Mouse (Mus musculus): ENCODE data around the gene 4921536K21Rik.

Gene 4921536K21Rik

DNA sequence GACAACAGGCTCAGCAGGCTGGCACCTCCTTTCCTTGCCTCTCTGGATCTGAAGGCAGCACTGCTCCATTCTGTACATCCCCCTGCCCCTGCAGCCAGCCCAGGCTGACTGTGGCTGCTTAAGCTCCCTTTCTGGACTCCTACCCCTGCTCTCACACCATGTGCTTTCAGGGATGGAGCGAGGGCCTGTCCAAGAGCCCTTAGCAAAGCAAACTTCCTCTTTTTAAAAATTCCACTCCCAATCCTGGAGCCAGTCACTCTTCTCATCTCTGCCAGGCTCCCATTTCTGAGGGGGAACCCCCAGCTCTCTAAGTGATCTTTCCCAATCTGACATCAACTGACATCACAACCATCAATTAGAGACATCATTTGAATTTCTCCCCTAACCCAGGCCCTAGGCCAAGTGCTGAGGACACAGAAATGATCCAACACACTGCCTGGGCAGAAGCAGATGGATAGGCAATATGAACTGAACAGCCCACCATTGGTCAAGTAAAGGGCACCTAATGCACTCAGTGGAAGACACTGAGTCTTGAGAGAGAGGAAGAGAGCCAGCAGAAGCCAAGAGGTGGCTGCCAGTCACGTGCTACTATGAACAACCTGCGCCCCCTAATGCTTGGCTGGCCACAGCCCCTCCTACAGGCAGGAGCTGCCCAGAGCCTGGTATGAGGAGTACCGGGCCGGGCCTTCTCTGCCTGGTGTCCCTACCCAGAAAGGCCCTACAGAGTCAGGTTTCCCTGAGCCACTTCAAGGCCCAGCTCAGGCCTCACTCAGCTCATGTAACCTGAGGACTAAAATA, 15.8 kb upstream of the 4921536K21Rik start:
- no peak for DNase-seq

DNA sequence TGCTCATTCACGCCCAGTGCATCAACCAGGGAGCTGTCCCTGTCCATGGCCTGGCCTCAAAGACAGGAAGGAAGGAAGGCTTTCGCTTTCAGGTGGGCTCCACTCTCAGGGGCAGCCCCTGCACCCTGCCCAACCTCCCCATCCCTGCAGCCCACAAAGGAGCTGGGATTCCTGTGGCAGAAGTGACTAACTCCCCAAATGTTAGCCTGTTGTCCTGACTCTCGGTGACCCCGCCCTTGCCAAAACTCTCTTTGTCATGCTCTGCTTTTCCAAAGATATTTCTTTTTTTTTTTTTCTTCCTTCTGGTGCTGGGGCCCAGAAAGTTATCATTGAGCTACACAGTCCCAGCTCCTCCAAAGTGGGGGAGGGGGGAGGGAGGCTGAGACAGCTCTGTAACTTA, 14.3 kb upstream of the 4921536K21Rik start:
- no peak for DNase-seq

DNA sequence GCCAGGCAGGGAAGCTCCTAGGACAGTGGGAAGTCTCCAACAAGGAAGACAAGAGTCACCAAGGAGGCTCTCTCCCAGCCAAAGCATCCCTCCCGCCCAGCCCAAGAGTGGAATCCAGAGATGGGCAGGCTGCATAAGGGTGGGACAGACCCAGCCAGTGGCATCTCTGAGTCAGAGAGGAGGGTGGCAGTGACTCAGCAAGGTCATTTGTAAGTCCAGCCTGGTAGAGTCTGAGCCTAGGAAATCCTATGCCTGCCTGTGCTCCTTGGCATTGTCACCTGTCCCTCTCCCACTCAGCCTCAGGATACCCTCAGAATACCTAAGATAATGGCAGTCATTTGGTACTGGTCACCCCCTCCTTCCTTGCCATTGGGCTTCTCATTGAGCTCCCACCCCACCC, 10.5 kb upstream of the 4921536K21Rik start:
- no peak for DNase-seq

DNA sequence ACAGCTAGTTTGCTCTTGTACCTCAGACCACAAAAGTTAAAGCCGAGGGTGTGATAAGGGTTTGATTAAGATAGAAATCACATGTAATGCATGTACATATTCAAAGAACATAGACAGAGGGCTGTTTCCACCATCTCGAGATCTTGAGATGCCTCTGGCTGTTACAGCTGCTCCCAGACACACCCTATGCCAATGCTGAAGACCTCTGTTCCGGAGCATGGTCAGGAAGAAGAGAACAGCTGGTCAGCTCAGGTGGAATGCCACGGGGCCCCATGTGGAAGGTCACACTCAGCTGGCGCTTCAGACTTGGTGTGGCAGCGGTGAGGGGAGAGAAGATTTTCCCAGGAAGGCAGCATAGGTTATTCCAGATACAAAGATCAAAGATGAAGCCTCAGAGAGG, 9.8 kb upstream of the 4921536K21Rik start:
- no peak for DNase-seq

DNA sequence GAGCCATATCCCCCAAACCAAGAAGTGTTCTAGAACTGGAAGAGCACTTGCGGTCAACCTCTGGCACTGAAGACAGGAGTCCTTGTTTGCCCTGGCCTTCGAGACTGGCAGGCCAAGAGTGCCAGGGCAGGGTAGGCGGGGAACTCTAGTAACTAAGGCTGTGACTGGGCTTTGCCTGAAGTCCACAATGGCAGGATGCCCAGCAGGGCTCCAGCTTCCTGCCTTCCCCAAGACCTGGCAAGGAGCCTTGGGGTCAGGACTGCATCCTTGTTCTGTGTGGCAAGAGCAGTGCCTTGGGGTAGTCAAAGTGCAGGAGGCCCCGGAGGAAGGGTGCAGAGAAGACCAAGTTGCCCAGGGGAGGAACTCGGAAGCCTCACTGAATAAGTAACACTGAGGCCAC, 8.1 kb upstream of the 4921536K21Rik start:
- DNase-seq: no peak

DNA sequence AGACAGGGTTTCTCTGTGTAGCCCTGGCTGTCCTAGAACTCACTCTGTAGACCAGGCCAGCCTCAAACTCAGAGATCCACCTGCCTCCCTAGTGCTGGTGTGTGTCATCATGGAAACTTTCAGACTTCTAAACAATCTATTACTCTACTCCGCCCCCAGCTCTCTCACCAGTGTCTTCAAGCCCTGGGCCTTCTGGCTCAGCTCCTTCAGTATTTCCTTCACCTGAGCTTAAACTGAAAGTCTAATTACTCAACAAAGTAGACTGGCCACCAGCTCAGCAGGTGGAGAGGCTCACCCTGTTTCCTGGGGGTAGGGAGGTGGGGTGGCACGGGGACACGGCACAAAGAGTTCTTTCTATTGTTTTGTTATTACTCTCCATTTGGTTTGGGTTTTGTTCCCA, 7.6 kb upstream of the 4921536K21Rik start:
- no peak for DNase-seq

DNA sequence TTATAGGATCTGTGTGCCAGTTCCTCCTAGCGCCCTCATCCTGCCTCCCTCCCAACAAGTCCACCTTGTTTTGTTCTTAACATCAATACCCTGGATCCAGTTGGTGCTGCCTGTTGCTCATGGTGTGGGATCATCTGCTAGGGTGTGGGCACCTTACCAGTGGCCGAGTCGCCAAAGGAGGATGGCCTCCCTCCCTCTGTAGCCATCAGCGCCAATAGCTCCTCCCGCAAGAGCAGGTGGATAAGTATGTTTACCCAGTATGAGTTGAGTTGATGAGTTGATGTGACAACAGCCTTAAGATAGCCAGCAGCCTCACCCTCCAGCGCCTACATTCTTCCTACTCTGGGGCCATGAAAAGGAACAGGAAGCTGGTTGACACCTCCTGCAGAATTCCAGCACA, 5.4 kb upstream of the 4921536K21Rik start:
- no peak for DNase-seq

DNA sequence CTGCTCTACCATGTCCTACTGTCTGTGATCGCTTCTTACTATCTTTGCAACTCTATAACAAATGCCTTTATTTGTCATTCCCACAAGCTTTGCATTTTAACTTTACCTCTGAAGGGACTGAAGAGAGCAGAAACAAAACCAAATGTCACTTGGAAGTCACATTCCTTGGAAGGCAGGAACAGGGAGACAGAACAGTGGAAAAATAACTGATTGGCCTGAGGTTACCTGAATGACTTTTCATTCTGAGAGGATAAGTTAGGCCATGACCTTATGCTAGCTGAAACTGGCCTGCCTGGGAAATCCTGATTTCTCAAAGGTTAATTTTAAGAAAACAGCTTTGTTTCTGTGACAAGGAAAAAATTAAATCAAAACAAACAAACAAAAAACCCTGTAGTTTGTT, 1.0 kb upstream of the 4921536K21Rik start:
- DNase-seq: no peak

DNA sequence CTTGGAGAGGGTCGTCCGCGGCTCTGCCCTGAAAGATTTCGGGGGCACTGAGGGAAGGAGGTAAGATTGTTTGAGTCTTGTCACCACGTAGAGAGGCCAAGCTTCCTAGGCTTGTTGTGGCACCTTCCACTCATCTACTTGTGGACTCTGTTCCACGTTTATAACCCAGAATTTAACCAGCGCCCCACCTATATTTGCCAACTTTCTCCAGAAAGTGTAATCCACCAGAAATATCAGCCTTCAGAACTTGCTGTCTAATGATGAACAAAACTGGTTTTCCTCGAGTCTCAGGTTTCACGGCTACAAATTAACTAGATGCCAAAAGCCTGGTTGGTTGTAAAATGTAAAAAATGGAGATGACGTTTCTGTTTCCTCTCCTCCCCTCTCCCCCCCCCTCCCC, 560 bp upstream of the 4921536K21Rik start:
- no peak for DNase-seq

DNA sequence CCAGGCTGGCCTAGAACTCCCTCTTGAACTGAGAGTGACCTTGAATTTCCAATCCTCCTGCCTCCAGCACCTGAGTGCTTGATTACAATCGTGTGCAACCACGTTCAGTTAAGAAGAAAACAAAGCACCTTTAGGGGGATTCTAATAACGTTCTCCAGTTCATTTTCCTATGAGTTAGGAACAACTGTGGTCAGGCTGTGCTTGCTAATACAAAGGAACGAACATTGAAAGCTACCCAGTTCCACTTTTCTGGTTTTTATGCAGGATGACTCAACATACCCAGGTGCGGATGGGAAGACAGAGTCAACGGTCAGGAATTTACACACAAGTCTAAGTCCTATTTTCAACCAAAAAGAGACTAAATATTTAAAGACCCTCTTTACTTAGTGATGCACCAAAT, 928 bp downstream of the 4921536K21Rik start:
- DNase-seq: no peak

DNA sequence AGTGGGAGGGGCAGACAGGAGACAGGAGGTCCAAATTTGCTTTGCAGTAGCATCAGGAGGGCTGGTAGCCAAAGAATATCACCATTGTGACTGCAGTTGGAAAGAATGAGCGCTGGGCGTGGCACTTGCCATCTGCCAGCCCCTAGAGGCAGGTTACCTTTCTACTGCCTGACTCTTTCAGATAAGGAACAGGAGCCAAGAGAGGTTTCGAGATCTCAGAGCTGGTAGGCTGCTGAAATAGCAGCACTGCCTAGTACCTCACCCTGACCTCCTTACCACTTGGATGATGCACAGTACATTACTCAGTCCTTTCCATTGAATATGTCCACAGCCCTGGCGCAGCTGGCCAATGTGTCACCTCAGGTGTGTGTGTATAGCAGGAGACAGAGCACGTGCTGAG, 7.6 kb downstream of the 4921536K21Rik start:
- DNase-seq: no peak

DNA sequence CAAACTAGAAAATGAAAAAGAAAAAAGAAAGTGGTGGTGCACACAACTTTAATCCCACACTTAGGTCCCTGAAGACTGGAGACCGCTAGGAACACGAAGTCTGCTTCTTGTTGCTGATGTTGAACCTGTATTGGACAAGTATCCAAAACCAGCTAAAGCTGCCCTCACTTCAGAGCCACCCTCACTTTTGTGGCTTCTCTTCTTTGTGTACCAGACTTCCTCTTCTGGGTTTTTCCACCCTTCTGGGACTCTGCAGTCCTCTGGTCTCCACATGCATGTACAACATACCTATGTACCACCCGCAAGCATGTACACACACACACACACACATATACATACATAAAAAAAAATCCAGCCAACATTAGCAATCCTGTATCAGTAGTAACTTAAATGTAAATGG, 11.2 kb downstream of the 4921536K21Rik start:
- no peak for DNase-seq

DNA sequence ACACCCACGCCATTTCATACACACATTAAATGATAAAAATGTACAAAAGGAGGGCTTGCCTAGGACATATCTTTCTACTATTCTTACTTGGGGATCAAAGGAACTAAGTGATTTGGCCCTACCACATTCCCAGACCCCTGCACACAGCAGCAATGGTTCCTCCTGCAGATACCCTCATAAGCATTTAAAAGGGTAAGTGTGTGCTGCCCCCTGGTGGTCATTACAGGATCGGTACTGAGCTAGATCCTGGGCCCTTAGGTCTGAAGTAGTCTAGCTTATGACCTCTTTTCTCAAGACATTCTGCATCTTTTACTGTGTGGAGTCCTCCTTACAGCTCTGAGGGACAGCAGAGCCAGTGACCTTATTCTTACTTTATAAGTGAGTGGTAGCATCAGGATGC, 15.1 kb downstream of the 4921536K21Rik start:
- DNase-seq: peak; percentile 77

DNA sequence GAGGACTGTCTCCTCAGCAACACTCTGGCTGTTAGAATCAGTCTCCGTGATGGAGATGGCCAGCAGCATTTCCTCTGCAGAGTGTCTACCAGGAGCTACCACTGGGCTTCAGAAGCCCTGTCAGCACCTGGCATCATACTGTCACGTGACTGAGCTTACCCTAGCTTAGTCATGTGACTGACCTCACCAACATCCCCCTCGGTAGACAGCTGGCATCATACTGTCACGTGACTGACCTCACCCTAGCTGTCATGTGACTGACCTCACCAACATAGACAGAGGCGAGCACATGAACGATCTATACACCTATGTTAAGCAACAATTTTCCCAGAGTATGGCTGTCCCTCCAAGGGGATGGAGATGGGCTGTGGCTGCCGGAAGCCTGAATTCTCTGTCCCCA, 16.2 kb downstream of the 4921536K21Rik start:
- no peak for DNase-seq

DNA sequence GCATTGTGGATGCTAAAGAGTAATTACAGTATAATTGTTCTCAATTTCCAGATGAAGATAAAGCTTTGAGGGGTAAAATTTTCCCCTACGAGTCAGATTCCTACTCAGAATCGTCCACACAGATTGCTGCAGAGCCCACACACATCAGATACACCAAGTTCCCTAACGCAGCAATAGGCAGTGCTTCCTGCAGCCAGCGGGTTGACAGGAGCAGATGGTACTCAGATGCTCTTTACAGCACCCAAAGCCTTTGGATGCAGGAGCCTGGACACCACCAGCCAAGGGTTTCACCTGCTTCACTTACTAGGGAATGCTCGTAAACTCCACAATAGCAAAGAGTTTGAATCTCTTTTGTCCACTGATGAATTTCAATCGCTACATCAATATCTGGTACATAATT, 18.5 kb downstream of the 4921536K21Rik start:
- no peak for DNase-seq

DNA sequence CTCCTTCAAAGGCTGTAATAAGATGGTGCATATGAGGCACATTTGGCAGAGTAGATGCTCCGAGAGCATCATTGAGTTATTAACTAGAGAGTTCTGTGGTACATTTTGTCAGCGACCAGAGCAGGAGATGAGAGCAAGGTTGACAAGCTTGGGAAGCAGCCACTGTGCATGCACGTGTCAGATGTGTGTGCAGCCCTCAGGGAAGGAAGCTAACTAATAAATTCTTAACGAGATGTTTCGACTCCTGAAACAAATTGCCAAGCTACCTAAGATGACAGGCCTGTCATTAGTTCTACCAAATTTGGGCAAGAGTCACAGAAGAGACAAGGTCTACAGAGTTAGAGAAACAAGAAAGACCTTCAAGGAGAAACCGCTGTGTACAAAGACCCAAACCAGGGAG, 30.6 kb downstream of the 4921536K21Rik start:
- DNase-seq: no peak

DNA sequence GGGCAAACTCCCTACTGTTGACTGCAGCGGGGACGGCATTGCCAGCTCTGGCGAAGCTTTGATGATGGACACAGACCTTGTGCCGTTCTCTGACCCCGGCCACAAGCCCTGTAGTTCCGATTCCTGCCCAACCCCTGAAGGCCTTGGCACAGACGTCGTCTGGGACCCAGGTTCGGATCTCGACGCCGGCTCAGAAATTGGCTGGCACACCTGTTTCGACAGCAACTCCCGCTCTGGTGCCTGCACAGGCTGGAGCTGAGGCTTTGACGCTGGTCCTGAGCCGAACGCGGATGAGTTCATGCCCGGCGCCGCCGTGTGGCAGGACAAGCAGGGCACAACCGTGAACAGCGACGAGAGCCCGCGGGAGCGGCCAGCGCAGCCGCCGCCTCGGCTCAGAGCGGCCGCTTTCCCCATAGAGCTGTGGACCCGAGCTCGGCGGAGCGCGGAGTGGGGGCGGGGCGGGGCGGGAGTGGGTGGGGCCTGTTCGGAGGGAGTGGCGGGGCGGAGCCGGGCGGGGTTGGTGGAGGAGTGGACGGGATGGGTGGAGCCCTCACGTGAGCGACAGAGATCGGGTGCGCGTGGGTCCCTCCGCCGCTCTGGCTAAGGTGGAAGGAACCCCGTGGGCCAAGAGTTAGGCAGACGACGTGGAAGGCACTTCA, 31.3 kb downstream of the 4921536K21Rik start, which contains the start of gene Osbp2:
Gene Osbp2, minus strand, starts transcription at position 450 of the 659 bp plus-strand sequence.
- peak; percentile 89 for DNase-seq

DNA sequence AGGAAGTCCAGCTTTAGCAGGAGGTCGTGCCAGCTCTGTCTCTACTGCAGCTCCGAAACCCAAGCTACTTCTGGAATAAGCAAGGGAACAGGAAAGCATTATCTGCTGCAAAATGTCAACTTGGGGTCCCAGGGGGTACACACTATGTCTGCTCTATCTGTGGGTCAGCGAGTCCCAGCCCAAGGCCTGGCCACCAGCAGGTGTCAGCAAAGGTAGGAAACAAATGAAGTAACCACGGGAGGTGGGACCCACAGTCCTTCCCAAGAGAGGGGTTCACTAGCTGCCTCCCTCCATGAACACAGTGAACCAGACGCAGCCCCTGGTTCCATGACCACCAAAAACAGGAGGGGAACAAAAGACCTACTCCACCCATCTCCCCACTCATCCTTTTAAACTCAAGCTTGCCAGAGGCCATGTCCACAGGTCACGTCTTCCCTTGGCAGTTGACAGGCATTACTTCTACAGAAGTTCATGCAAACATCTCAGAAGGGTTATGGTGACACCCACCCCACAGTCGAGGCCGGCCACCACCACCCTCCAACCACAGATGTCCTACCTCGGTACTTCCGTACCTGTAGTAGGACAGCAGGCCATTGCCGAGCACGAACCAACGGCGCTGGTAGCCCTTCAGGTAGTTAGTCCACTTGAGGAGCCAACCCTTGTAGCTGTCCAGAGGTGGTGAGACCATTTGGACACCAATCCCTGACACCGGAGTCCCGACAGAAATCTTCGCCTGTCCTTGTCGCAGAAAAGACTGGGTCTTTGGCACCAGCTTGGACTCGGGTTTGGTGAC, 32.0 kb downstream of the 4921536K21Rik start:
- DNase-seq: peak; percentile 50

DNA sequence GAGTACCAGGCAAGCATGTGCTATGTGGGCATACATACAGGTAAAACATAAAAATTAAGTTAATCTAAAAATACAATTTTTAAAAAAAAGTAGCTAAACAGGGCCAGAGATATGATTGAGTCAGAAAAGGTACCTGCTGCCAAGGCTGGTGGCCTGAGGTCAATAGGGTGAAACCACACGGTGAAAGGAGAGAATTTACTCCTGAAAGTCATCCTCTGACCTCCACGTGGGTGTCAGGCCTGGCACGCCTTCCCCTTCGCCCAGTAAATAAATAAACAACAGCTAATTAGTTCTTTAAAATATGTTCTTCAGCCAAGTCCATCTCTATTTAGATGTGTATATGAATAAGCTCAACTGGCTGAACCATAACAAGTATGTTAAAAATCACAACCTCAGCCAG, 34.5 kb downstream of the 4921536K21Rik start:
- DNase-seq: no peak

DNA sequence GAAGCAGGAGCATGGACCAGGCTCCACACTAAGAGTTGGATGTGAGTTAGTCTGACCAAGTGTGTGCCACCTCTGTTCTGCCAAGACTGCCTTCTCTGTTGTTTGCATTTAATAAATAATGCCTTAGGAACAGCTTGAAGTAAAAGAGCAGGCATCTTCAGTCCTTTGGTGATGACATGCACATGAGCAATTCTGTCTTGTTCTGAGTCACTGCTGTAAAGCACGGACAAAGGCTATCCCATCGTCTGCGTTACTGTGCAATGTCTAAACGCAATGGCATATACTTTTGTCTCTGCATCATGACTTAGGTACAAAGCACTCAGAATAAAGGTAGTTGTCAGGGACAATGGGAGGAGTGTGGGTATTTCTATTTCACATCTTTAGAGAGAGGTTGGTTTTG, 35.1 kb downstream of the 4921536K21Rik start:
- no peak for DNase-seq

DNA sequence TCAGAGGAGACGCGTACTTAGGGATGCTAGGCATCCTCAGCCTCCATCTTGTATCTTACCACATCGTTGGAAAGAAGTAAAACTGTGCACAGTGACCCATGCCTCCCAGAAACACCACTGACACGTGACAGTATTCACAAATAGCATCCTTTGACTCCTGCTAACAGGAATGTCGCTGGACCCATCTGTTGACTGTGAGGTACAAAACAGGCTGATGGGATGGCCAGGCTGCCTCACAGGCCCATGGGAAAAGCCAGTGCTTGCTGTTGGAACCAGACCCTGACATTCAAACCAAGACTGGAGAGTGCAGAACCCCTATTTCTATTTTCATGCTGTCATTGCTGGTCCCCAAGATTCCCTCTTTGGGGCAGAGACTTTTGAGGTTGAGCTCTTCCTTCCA, 37.0 kb downstream of the 4921536K21Rik start:
- DNase-seq: no peak

DNA sequence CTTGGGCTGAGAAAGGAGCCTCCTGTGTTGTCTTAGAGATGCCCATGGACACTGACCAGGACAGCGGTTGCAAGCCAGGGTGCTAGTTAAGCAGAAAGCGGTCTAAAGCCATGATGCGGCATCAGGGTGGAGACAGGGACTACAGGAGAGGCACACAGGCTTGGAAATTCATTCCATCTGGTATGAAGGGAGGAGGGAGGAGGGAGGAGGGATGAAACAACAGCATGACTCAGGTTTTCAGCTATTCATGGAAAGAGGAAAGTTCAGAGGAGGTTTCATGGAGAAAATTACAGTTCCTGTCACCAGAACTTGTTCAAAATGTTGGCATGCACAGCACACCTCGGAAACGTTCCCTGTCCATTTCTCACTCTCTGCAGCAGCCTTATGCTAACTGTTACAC, 39.1 kb downstream of the 4921536K21Rik start:
- DNase-seq: no peak

DNA sequence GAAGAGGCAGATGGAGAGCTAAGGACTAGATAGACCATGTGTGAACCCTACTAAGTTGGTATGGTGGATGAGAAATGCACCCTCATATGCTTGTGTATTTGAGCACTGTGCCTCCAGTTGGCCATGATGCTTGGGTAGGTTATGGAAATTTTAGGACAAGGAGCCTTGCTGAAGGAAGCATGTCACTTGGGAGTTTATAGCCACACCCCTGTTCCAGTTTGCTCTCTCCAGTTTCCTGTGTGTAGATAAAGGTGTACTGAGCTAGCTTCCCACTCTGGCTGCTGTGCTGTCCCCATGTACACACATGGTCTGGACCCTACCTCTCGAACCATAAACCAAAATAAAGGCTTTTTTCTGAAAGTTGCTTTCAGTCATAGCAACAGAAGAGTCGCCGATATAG, 40.7 kb downstream of the 4921536K21Rik start:
- DNase-seq: no peak

Data from cerebellum, adult 11 months (tissue).